Mouse (Mus musculus): ENCODE results near the gene Dync1h1. TPM values are rescaled to one million over a fixed set of nuclear protein-coding genes. Genes with fewer than 3 reads are reported as not detected.

The Dync1h1 gene
- polyA plus RNA-seq, 1 experiment from 2014 or later: 13.6 TPM

GRCm38 (mm10) chr12:110598527-110598926, 2.7 kb upstream of the Dync1h1 start:
- no peaks in the 10 kb centered on the region for H3K36me3 ChIP-seq (ENCODE audit: control insufficient read depth, insufficient read depth)
- no peaks in the 10 kb centered on the region; the same call in 1 of the 2 replicates for H3K27me3 ChIP-seq (ENCODE audit: control insufficient read depth, insufficient read depth, low read depth, low read length)
- no peak for ATAC-seq (ENCODE audit: low read depth)
- H3K27ac ChIP-seq (ENCODE audit: low read length): no peak overlapping the region
- no peak overlapping the region for H3K4me3 ChIP-seq (ENCODE audit: low read depth, low read length)
- no peaks in the 10 kb centered on the region for H3K9me3 ChIP-seq (replicated peaks; ENCODE audit: control insufficient read depth, low read length)
- H3K9ac ChIP-seq (ENCODE audit: low read depth, low read length): no peak overlapping the region
- peaks cover 20% of the 10 kb centered on the region for H3K4me1 ChIP-seq (ENCODE audit: control insufficient read depth, low read depth, low read length)
- 6% methylated on average over 7 of the region's 7 CpGs for WGBS (ENCODE audit: insufficient replicate concordance)
- H3K4me2 ChIP-seq (ENCODE audit: low read depth, low read length): no peak overlapping the region

- Histone ChIP-seq H3K4me1 (ENCODE audit: control insufficient read depth, low read depth, low read length) (peaks cover 24% of the 10 kb centered on the region), H3K36me3 (ENCODE audit: control insufficient read depth, insufficient read depth) (no peaks in the 10 kb centered on the region), H3K27ac (ENCODE audit: low read length) (no peak overlapping the region), H3K9ac (ENCODE audit: low read depth, low read length) (no peak overlapping the region), H3K4me2 (ENCODE audit: low read depth, low read length) (no peak overlapping the region), H3K9me3 (replicated peaks; ENCODE audit: control insufficient read depth, low read length) (no peaks in the 10 kb centered on the region), H3K27me3 (ENCODE audit: control insufficient read depth, insufficient read depth, low read depth, low read length) (no peaks in the 10 kb centered on the region; the same call in 1 of the 2 replicates), H3K4me3 (ENCODE audit: low read depth, low read length) (no peak overlapping the region)
- ATAC-seq (ENCODE audit: low read depth): no peak
- WGBS (ENCODE audit: insufficient replicate concordance): 47% methylated on average over 4 of the region's 4 CpGs
Measured at GRCm38 (mm10) chr12:110599791-110600190, 1.5 kb upstream of the Dync1h1 start.

DNA sequence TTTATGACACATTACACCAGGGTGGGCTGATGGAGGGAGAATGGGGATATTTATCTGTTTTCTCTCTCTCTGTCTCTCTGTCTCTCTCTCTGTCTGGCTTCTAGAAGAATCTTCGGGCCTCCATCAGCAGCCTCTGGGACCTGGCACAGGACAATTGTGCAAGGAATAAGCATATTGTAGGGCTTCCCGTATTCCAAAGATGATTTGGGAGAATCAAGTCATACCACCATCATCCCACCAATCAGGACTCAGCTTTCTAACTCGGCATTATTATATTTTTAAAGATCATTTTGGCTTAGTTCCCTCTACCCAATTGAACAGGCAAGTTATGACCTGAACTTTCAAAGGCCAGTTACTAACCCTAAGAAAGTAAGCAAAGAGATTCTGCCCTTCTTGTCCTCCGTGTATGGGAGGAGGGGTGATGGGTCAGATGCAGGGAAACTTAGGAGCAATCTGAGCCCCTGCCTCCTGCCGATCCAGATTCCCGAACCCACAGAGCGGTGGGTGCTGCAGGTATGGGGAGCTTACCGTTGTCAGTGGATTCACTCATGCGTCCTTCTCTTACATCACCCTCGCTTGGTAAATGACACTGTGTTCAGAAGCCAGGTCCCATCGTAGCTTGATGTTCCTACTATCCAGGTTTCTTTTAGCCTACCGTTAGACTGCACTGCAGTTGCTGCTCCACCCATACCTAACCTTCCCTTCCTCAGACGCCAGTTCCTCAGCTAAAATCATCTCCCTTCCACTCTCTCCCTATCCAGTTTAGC, 844 bp upstream of the Dync1h1 start:
- Histone ChIP-seq H3K9ac (ENCODE audit: low read depth, low read length) (peak overlapping the region; percentile 29), H3K4me2 (ENCODE audit: low read depth, low read length) (peak overlapping the region; percentile 75), H3K27me3 (ENCODE audit: control insufficient read depth, insufficient read depth, low read depth, low read length) (no peaks in the 10 kb centered on the region; the same call in 1 of the 2 replicates), H3K9me3 (replicated peaks; ENCODE audit: control insufficient read depth, low read length) (no peaks in the 10 kb centered on the region), H3K4me3 (ENCODE audit: low read depth, low read length) (peak overlapping the region; percentile 98), H3K27ac (ENCODE audit: low read length) (no peak overlapping the region), H3K36me3 (ENCODE audit: control insufficient read depth, insufficient read depth) (no peaks in the 10 kb centered on the region), H3K4me1 (ENCODE audit: control insufficient read depth, low read depth, low read length) (peaks cover 24% of the 10 kb centered on the region)
- ATAC-seq (ENCODE audit: low read depth): no peak
- 49% methylated on average over 13 of the region's 13 CpGs for WGBS (ENCODE audit: insufficient replicate concordance)

GRCm38 (mm10) chr12:110606161-110606560, 4.9 kb downstream of the Dync1h1 start:
- 48% methylated on average over 3 of the region's 3 CpGs for WGBS (ENCODE audit: insufficient replicate concordance)
- H3K9me3 ChIP-seq (replicated peaks; ENCODE audit: control insufficient read depth, low read length): no peaks in the 10 kb centered on the region
- peaks cover 25% of the 10 kb centered on the region for H3K4me1 ChIP-seq (ENCODE audit: control insufficient read depth, low read depth, low read length)
- H3K36me3 ChIP-seq (ENCODE audit: control insufficient read depth, insufficient read depth): no peaks in the 10 kb centered on the region
- no peak for ATAC-seq (ENCODE audit: low read depth)
- no peaks in the 10 kb centered on the region for H3K27me3 ChIP-seq (ENCODE audit: control insufficient read depth, insufficient read depth, low read depth, low read length)
- no peak overlapping the region for H3K27ac ChIP-seq (ENCODE audit: low read length)
- H3K4me2 ChIP-seq (ENCODE audit: low read depth, low read length): no peak overlapping the region
- no peak overlapping the region for H3K9ac ChIP-seq (ENCODE audit: low read depth, low read length)
- no peak overlapping the region for H3K4me3 ChIP-seq (ENCODE audit: low read depth, low read length)

GRCm38 (mm10) chr12:110606676-110607075, 5.4 kb downstream of the Dync1h1 start:
- no peaks in the 10 kb centered on the region for H3K27me3 ChIP-seq (ENCODE audit: control insufficient read depth, insufficient read depth, low read depth, low read length)
- no peak overlapping the region for H3K27ac ChIP-seq (ENCODE audit: low read length)
- no peak overlapping the region for H3K9ac ChIP-seq (ENCODE audit: low read depth, low read length)
- no peak overlapping the region for H3K4me3 ChIP-seq (ENCODE audit: low read depth, low read length)
- WGBS (ENCODE audit: insufficient replicate concordance): 73% methylated on average over 2 of the region's 2 CpGs
- H3K9me3 ChIP-seq (replicated peaks; ENCODE audit: control insufficient read depth, low read length): no peaks in the 10 kb centered on the region
- no peak for ATAC-seq (ENCODE audit: low read depth)
- no peak overlapping the region for H3K4me2 ChIP-seq (ENCODE audit: low read depth, low read length)
- H3K36me3 ChIP-seq (ENCODE audit: control insufficient read depth, insufficient read depth): no peaks in the 10 kb centered on the region
- peaks cover 25% of the 10 kb centered on the region for H3K4me1 ChIP-seq (ENCODE audit: control insufficient read depth, low read depth, low read length)

DNA sequence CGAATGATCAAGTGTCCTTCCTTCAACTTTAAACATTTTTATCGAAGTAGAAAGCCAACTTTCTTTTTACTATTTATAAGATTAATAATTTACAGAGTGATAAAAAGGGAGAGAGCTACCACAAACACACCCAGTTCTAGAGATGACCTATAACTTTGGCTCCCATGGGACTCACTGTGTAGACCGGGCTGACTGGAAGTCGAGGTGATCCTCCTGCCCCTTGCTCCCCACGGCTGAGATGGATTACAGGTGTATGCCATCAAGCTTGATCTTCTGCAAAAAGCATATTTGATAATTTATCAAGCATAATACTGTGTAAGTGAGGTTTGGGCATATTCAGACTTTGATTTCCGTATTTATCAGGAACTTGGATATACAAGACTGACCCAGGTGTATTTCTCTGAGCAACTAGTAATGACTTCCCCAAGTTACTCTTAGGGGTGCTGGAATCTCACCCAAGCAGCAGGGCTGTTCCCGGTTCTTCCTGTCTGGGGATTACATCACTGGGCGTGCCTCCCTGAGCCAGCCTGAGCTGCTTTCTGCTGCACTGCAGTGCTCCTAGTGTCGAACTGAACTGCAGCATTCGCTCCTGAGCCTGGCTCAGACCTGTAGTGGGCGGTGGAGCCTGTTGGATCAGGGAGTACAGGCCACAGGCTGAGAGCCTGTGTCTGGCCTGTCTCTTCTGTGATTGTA, 7.4 kb downstream of the Dync1h1 start:
- ATAC-seq (ENCODE audit: low read depth): peak; percentile 63
- 47% methylated on average over 11 of the region's 11 CpGs for WGBS (ENCODE audit: insufficient replicate concordance)
- H3K4me1 ChIP-seq (ENCODE audit: control insufficient read depth, low read depth, low read length): peaks cover 10% of the 10 kb centered on the region
- H3K9me3 ChIP-seq (replicated peaks; ENCODE audit: control insufficient read depth, low read length): no peaks in the 10 kb centered on the region
- H3K27me3 ChIP-seq (ENCODE audit: control insufficient read depth, insufficient read depth, low read depth, low read length): no peaks in the 10 kb centered on the region
- H3K27ac ChIP-seq (ENCODE audit: low read length): no peak overlapping the region
- H3K4me3 ChIP-seq (ENCODE audit: low read depth, low read length): no peak overlapping the region
- no peaks in the 10 kb centered on the region for H3K36me3 ChIP-seq (ENCODE audit: control insufficient read depth, insufficient read depth)
- H3K4me2 ChIP-seq (ENCODE audit: low read depth, low read length): no peak overlapping the region
- H3K9ac ChIP-seq (ENCODE audit: low read depth, low read length): no peak overlapping the region

- Histone ChIP-seq H3K9ac (ENCODE audit: low read depth, low read length) (no peak overlapping the region), H3K36me3 (ENCODE audit: control insufficient read depth, insufficient read depth) (peaks cover 4% of the 10 kb centered on the region), H3K4me1 (ENCODE audit: control insufficient read depth, low read depth, low read length) (peaks cover 7% of the 10 kb centered on the region), H3K4me3 (ENCODE audit: low read depth, low read length) (no peak overlapping the region), H3K27me3 (ENCODE audit: control insufficient read depth, insufficient read depth, low read depth, low read length) (no peaks in the 10 kb centered on the region), H3K27ac (ENCODE audit: low read length) (no peak overlapping the region), H3K4me2 (ENCODE audit: low read depth, low read length) (no peak overlapping the region), H3K9me3 (replicated peaks; ENCODE audit: control insufficient read depth, low read length) (no peaks in the 10 kb centered on the region)
- 0 out of 2 replicates have a peak, but pooled peaks have one; percentile 2 for ATAC-seq (ENCODE audit: low read depth)
- 68% methylated on average over 9 of the region's 9 CpGs for WGBS (ENCODE audit: insufficient replicate concordance)
Measured at GRCm38 (mm10) chr12:110609153-110609497, 7.9 kb downstream of the Dync1h1 start.

DNA sequence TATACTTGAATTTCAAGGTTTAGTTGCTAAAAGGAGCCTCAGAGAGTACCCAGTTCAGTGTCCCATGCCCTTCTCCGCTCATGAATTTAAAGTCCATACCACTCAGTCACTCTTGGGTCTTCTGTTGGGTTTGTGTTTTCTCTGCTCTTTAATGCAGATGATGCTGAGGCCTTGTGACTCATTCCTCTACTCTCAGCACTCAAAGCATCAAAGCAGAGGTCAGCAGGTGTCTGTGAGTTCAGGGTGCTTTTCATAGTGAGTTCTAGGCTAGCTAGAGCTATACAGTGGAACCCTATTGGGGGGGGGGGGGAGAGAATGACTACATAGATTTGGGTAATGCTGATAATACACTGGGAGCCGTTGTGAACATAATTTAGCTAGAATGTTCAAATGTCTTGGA, 9.5 kb downstream of the Dync1h1 start:
- H3K4me2 ChIP-seq (ENCODE audit: low read depth, low read length): no peak overlapping the region
- no peaks in the 10 kb centered on the region for H3K27me3 ChIP-seq (ENCODE audit: control insufficient read depth, insufficient read depth, low read depth, low read length)
- WGBS (ENCODE audit: insufficient replicate concordance): 81% methylated on average over 2 of the region's 2 CpGs
- no peak overlapping the region for H3K27ac ChIP-seq (ENCODE audit: low read length)
- peaks cover 7% of the 10 kb centered on the region for H3K4me1 ChIP-seq (ENCODE audit: control insufficient read depth, low read depth, low read length)
- H3K9me3 ChIP-seq (replicated peaks; ENCODE audit: control insufficient read depth, low read length): no peaks in the 10 kb centered on the region
- H3K4me3 ChIP-seq (ENCODE audit: low read depth, low read length): no peak overlapping the region
- H3K9ac ChIP-seq (ENCODE audit: low read depth, low read length): no peak overlapping the region
- peaks cover 17% of the 10 kb centered on the region for H3K36me3 ChIP-seq (ENCODE audit: control insufficient read depth, insufficient read depth)
- ATAC-seq (ENCODE audit: low read depth): no peak

DNA sequence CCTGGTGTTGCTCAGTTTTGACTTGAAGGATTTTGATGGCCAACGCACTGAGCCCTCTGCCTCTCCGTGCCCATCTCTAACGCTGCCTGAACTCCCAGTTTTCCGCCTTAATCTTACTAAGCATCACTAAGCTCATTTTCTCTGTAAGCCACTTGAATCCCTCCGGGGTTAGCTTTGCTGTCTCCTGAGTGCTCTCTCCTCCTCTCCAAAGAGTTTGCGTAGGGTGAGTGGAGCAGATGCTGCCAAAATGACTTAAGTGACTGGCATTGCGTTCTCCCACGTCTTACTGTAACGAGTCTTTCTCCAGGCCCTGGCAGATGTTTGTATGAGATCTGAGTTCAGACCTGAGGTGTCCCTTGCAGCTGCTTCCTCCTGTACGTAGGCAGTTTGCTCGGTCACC, 28.8 kb downstream of the Dync1h1 start:
- H3K4me1 ChIP-seq (ENCODE audit: control insufficient read depth, low read depth, low read length): no peaks in the 10 kb centered on the region
- peaks cover 92% of the 10 kb centered on the region for H3K36me3 ChIP-seq (ENCODE audit: control insufficient read depth, insufficient read depth)
- H3K27ac ChIP-seq (ENCODE audit: low read length): no peak overlapping the region
- no peaks in the 10 kb centered on the region for H3K9me3 ChIP-seq (replicated peaks; ENCODE audit: control insufficient read depth, low read length)
- no peaks in the 10 kb centered on the region for H3K27me3 ChIP-seq (ENCODE audit: control insufficient read depth, insufficient read depth, low read depth, low read length)
- H3K4me2 ChIP-seq (ENCODE audit: low read depth, low read length): no peak overlapping the region
- no peak overlapping the region for H3K4me3 ChIP-seq (ENCODE audit: low read depth, low read length)
- H3K9ac ChIP-seq (ENCODE audit: low read depth, low read length): no peak overlapping the region
- 89% methylated on average over 11 of the region's 11 CpGs for whole genome bisulfite sequencing (ENCODE audit: insufficient replicate concordance)
- ATAC-seq (ENCODE audit: low read depth): no peak
